In genomic region chr4:89509655-89510391, GRCm38 (mm10) we compare ENCODE assay signal across 23 mouse cellular contexts.
A peak's percentile ranks its signal among the peaks of the same experiment; 100 is the strongest.
DNase-seq lines count a peak whose midpoint lies in the region; ATAC-seq and TF ChIP-seq lines count a peak whose summit lies in the region.
"Had no signal": no experiment of that assay in that cellular context is flagged by ENCODE, and none has a peak within 500 bp of the region (broad histone marks: within the 10 kb centered on the region; RNA-seq: fewer than 3 reads in every experiment).

No protein-coding gene starts in this region.

- no peaks in the 10 kb centered on the region for H3K36me3 ChIP-seq in stomach, embryonic 14.5 days (ENCODE audit: control insufficient read depth, insufficient read depth, low read length)
- no peaks in the 10 kb centered on the region for H3K36me3 ChIP-seq in stomach, postnatal 0 days (ENCODE audit: control insufficient read depth, insufficient read depth, low read length)
- no peaks in the 10 kb centered on the region for H3K36me3 ChIP-seq in liver, embryonic 14.5 days (replicated peaks; ENCODE audit: control insufficient read depth, insufficient read depth, low read depth)
- H3K36me3 ChIP-seq in stomach, embryonic 15.5 days = no peaks in the 10 kb centered on the region
- no peaks in the 10 kb centered on the region for H3K36me3 ChIP-seq in kidney, embryonic 15.5 days
- H3K36me3 ChIP-seq in kidney, adult 2 months (ENCODE audit: control insufficient read depth, insufficient read depth, low read length) = no peaks in the 10 kb centered on the region
- H3K36me3 ChIP-seq: embryonic facial prominence, embryonic 15.5 days; forebrain, embryonic 12.5 days; heart, embryonic 13.5 days; midbrain, embryonic 10.5 days had no signal

- no peak for TF ChIP-seq CTCF in stomach, postnatal 0 days (IDR thresholded peaks at IDR 0.05; ENCODE audit: low read depth)
- TF ChIP-seq CTCF in liver, embryonic 14.5 days (IDR thresholded peaks at IDR 0.05; ENCODE audit: low read depth) = no peak
- no peak for TF ChIP-seq CTCF in kidney, adult 2 months (conservative IDR thresholded peaks at IDR 0.05; ENCODE audit: insufficient read depth, insufficient read length, low read depth, low read length)

- no peaks in the 10 kb centered on the region for H3K27me3 ChIP-seq in stomach, embryonic 14.5 days (ENCODE audit: control insufficient read depth, insufficient read depth, low read length)
- H3K27me3 ChIP-seq in stomach, postnatal 0 days (ENCODE audit: control insufficient read depth, insufficient read depth, low read length) = no peaks in the 10 kb centered on the region
- no peaks in the 10 kb centered on the region for H3K27me3 ChIP-seq in liver, embryonic 14.5 days (ENCODE audit: control insufficient read depth, insufficient read depth, low read length)
- H3K27me3 ChIP-seq in stomach, embryonic 15.5 days (replicated peaks) = no peaks in the 10 kb centered on the region
- H3K27me3 ChIP-seq in kidney, embryonic 15.5 days = no peaks in the 10 kb centered on the region
- H3K27me3 ChIP-seq in kidney, adult 2 months (replicated peaks; ENCODE audit: control insufficient read depth, insufficient read depth, low read length) = no peaks in the 10 kb centered on the region
- H3K27me3 ChIP-seq: CH12.LX; embryonic facial prominence, embryonic 15.5 days; forebrain, embryonic 12.5 days; heart, embryonic 13.5 days had no signal

- no peak for TF ChIP-seq EP300 in stomach, postnatal 0 days (optimal IDR thresholded peaks at IDR 0.05)
- peak; percentile 96 for TF ChIP-seq EP300 in liver, embryonic 14.5 days (IDR thresholded peaks at IDR 0.05; ENCODE audit: low read depth)

- H3K9me3 ChIP-seq in stomach, embryonic 14.5 days (ENCODE audit: control insufficient read depth, low read depth, low read length) = no peaks in the 10 kb centered on the region
- no peaks in the 10 kb centered on the region for H3K9me3 ChIP-seq in stomach, postnatal 0 days (ENCODE audit: control insufficient read depth, low read length)
- no peaks in the 10 kb centered on the region for H3K9me3 ChIP-seq in liver, embryonic 14.5 days (ENCODE audit: control insufficient read depth, low read length)
- H3K9me3 ChIP-seq in stomach, embryonic 15.5 days = no peaks in the 10 kb centered on the region
- no peaks in the 10 kb centered on the region for H3K9me3 ChIP-seq in kidney, embryonic 15.5 days (replicated peaks)
- H3K9me3 ChIP-seq: embryonic facial prominence, embryonic 15.5 days; forebrain, embryonic 12.5 days; heart, embryonic 13.5 days; midbrain, embryonic 10.5 days had no signal

- no peak for DNase-seq in stomach, postnatal 0 days (ENCODE audit: low spot score)
- peak; percentile 70 to 74 (median 74) for DNase-seq in liver, embryonic 14.5 days (ENCODE audit: low read depth in 3 of 3, low spot score in 3 of 3)
- no peak for DNase-seq in thymus, postnatal 10 days (ENCODE audit: low spot score in 2 of 2)
- no peak for DNase-seq in kidney, adult 2 months
- DNase-seq: adrenal gland, adult 2 months; cerebellum, adult 11-12 months; cerebellum, postnatal 25 days; heart, adult 11 months; kidney, adult 8-10 months; kidney, postnatal 4 days; lung, adult 2 months; retina, postnatal 1 day; thymus, adult 2 months had no signal

- ATAC-seq in stomach, embryonic 14.5 days (ENCODE audit: insufficient number of reproducible peaks, insufficient read depth, low FRiP score, low read depth) = peak; percentile 53; the same call in 1 of the 2 replicates
- no peak for ATAC-seq in stomach, postnatal 0 days (ENCODE audit: low FRiP score, low TSS enrichment)
- peak; percentile 90 for ATAC-seq in erythroid progenitor cell, adult 5-6 weeks (replicated peaks; ENCODE audit: low FRiP score, poor library complexity, severe bottlenecking)
- ATAC-seq in liver, embryonic 14.5 days (ENCODE audit: insufficient read depth) = peak; percentile 97
- ATAC-seq in stomach, embryonic 15.5 days (ENCODE audit: insufficient read depth, low FRiP score, low read depth) = peak; percentile 70; the same call in 1 of the 2 replicates
- ATAC-seq in kidney, embryonic 15.5 days (replicated peaks; ENCODE audit: low FRiP score) = no peak
- ATAC-seq: hindbrain, postnatal 0 days had no signal

- H3K4me3 ChIP-seq in stomach, embryonic 14.5 days (ENCODE audit: low read depth, low read length) = no peak overlapping the region
- H3K4me3 ChIP-seq in stomach, postnatal 0 days (ENCODE audit: low read depth, low read length) = no peak overlapping the region
- H3K4me3 ChIP-seq in liver, embryonic 14.5 days (ENCODE audit: insufficient read depth in 1 of 2, low read depth in 2 of 2, low read length in 2 of 2) = no peak overlapping the region
- no peak overlapping the region for H3K4me3 ChIP-seq in stomach, embryonic 15.5 days (replicated peaks)
- no peak overlapping the region for H3K4me3 ChIP-seq in kidney, embryonic 15.5 days (replicated peaks)
- H3K4me3 ChIP-seq in kidney, adult 2 months (ENCODE audit: insufficient read depth, low read depth, low read length) = no peak overlapping the region
- H3K4me3 ChIP-seq: embryonic facial prominence, embryonic 15.5 days; forebrain, embryonic 12.5 days; heart, embryonic 13.5 days; midbrain, embryonic 10.5 days had no signal

- 76% methylated on average over 13 of the region's 13 CpGs for WGBS in stomach, embryonic 14.5 days
- WGBS in stomach, postnatal 0 days = 85% methylated on average over 13 of the region's 13 CpGs
- 33% methylated on average over 13 of the region's 13 CpGs for WGBS in liver, embryonic 14.5 days (ENCODE audit: insufficient replicate concordance)
- 80% methylated on average over 13 of the region's 13 CpGs for WGBS in stomach, embryonic 15.5 days
- 87% methylated on average over 13 of the region's 13 CpGs for WGBS in kidney, embryonic 15.5 days
- 92% methylated on average over 13 of the region's 13 CpGs for WGBS in kidney, adult 2 months

- H3K27ac ChIP-seq in stomach, embryonic 14.5 days (ENCODE audit: low read length) = no peak overlapping the region
- no peak overlapping the region for H3K27ac ChIP-seq in stomach, postnatal 0 days (replicated peaks)
- H3K27ac ChIP-seq in liver, embryonic 14.5 days = peak overlapping the region; percentile 53
- H3K27ac ChIP-seq in stomach, embryonic 15.5 days = no peak overlapping the region
- H3K27ac ChIP-seq in kidney, embryonic 15.5 days = no peak overlapping the region
- H3K27ac ChIP-seq in kidney, adult 2 months (ENCODE audit: insufficient read depth, low read depth, low read length) = no peak overlapping the region
- H3K27ac ChIP-seq: embryonic facial prominence, embryonic 15.5 days; forebrain, embryonic 12.5 days; heart, embryonic 13.5 days; hindbrain, postnatal 0 days; midbrain, embryonic 10.5 days had no signal

- H3K9ac ChIP-seq in stomach, embryonic 14.5 days (replicated peaks; ENCODE audit: low read depth, low read length) = no peak overlapping the region
- no peak overlapping the region for H3K9ac ChIP-seq in stomach, postnatal 0 days (ENCODE audit: low read length)
- no peak overlapping the region for H3K9ac ChIP-seq in liver, embryonic 14.5 days (replicated peaks)
- no peak overlapping the region for H3K9ac ChIP-seq in stomach, embryonic 15.5 days
- H3K9ac ChIP-seq in kidney, embryonic 15.5 days = no peak overlapping the region
- H3K9ac ChIP-seq: embryonic facial prominence, embryonic 15.5 days; forebrain, embryonic 12.5 days; heart, embryonic 13.5 days had no signal

- H3K4me1 ChIP-seq in stomach, embryonic 14.5 days (ENCODE audit: control insufficient read depth, insufficient read depth, low read length) = no peaks in the 10 kb centered on the region
- no peaks in the 10 kb centered on the region for H3K4me1 ChIP-seq in stomach, postnatal 0 days (replicated peaks; ENCODE audit: control insufficient read depth, insufficient read depth)
- H3K4me1 ChIP-seq in liver, embryonic 14.5 days (replicated peaks; ENCODE audit: control insufficient read depth in 2 of 2, insufficient read depth in 2 of 2, low read length in 1 of 2) = peaks cover 8 to 25% of the 10 kb centered on the region in 2 experiments
- no peaks in the 10 kb centered on the region for H3K4me1 ChIP-seq in stomach, embryonic 15.5 days
- H3K4me1 ChIP-seq in kidney, embryonic 15.5 days = peaks cover 14% of the 10 kb centered on the region
- H3K4me1 ChIP-seq in kidney, adult 2 months (ENCODE audit: control insufficient read depth, insufficient read depth, low read length) = peaks cover 7% of the 10 kb centered on the region; the same call in 1 of the 2 replicates
- H3K4me1 ChIP-seq: embryonic facial prominence, embryonic 15.5 days; heart, embryonic 13.5 days had no signal

- no peak for TF ChIP-seq POLR2A in kidney, adult 2 months (IDR thresholded peaks at IDR 0.05; ENCODE audit: low read depth, low read length)

- no peak overlapping the region for H3K4me2 ChIP-seq in stomach, embryonic 14.5 days (replicated peaks; ENCODE audit: low read depth, low read length)
- H3K4me2 ChIP-seq in stomach, postnatal 0 days (replicated peaks; ENCODE audit: low read depth) = no peak overlapping the region
- H3K4me2 ChIP-seq in liver, embryonic 14.5 days (ENCODE audit: low read depth) = peak overlapping the region; percentile 44
- no peak overlapping the region for H3K4me2 ChIP-seq in stomach, embryonic 15.5 days
- H3K4me2 ChIP-seq in kidney, embryonic 15.5 days = no peak overlapping the region
- H3K4me2 ChIP-seq: embryonic facial prominence, embryonic 15.5 days; forebrain, embryonic 12.5 days; heart, embryonic 13.5 days had no signal

Comparison
In these comparisons a context has a peak if more than half of its experiments do, and no peak if none do; other contexts are left out.
1. ATAC-seq: peak in stomach, embryonic 14.5 days (single experiment), erythroid progenitor cell, adult 5-6 weeks (single experiment), liver, embryonic 14.5 days (single experiment) and stomach, embryonic 15.5 days (single experiment); none in stomach, postnatal 0 days (single experiment) and kidney, embryonic 15.5 days (single experiment).
2. DNase-seq: peak in liver, embryonic 14.5 days (3 of 3); none in stomach, postnatal 0 days (single experiment), thymus, postnatal 10 days (0 of 2) and kidney, adult 2 months (single experiment).